Mouse (Mus musculus): ENCODE measurements around the gene Rbsn. TPM values are rescaled to one million over a fixed set of nuclear protein-coding genes. Genes with fewer than 3 reads are reported as not detected.

Rbsn gene
- total RNA-seq, 2 experiments from 2014 or later = 32.5 to 37.6 TPM

GRCm38 (mm10) chr6:92183621-92184131 is 31.0 kb downstream of the Rbsn start, which contains the start of gene Mrps25:
Mrps25 (minus strand) TSS chr6:92184033.
- DNase-seq (ENCODE audit: low spot score in 2 of 2) = peak; percentile 58 to 78

GRCm38 (mm10) chr6:92176450-92176849 is 38.3 kb downstream of the Rbsn start:
- DNase-seq (ENCODE audit: low spot score in 2 of 2) = no peak

GRCm38 (mm10) chr6:92162724-92163123 is 52.0 kb downstream of the Rbsn start:
- DNase-seq (ENCODE audit: low spot score in 2 of 2) = no peak

GRCm38 (mm10) chr6:92158801-92159200 is 55.9 kb downstream of the Rbsn start:
- DNase-seq (ENCODE audit: low spot score in 2 of 2) = no peak

GRCm38 (mm10) chr6:92153774-92154173 is 61.0 kb downstream of the Rbsn start:
- DNase-seq (ENCODE audit: low spot score in 2 of 2) = no peak

GRCm38 (mm10) chr6:92145881-92146280 is 68.8 kb downstream of the Rbsn start:
- no peak for DNase-seq (ENCODE audit: low spot score in 2 of 2)

Other genes with a start within 250 kb of the Rbsn start
- gene Fgd5, start 236.0 kb downstream of the Rbsn start, total RNA-seq (2021) = 1 to 10 TPM; 9.0 to 9.6 TPM
- gene Nr2c2, start 123.5 kb downstream of the Rbsn start, total RNA-seq (2021) = 10 to 100 TPM; 83.7 to 86.6 TPM
- gene Mrps25, start 30.9 kb downstream of the Rbsn start, total RNA-seq (2021) = 10 to 100 TPM; 47.2 to 54.5 TPM
- gene Trh, start 29.7 kb upstream of the Rbsn start, total RNA-seq (2021) = under 1 TPM; 0.56 to 0.69 TPM

All from layer of hippocampus, postnatal 10 days (tissue).